In the genomic region with DNA sequence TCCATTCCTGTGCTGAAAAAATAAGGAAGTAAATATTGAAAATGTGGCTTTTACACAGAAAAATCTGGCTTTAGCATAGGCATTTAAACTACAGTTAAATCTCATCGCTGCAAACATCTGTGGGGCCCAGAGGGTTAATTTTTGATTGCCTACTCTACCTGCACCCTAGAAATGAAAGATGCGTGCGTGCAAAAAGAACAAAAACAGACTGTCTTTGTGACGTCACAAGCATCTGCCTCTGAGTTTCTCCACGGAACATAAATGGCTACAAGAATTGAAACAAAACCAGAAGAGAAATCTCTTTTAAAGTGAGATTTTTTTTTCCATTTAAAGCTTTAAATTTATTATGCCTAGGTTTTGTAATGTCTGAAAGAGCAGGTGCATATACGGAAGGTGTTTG, we compare ENCODE assay signal across 24 mouse cellular contexts.
DNase-seq lines count a peak whose midpoint lies in the region; ATAC-seq lines count a peak whose summit lies in the region.
"Had no signal": no experiment of that assay in that cellular context is flagged by ENCODE, and none has a peak within 500 bp of the region (broad histone marks: within the 10 kb centered on the region; RNA-seq: fewer than 3 reads in every experiment).

No protein-coding gene starts in this region.

- no peaks in the 10 kb centered on the region for H3K27me3 ChIP-seq in embryonic facial prominence, embryonic 13.5 days
- H3K27me3 ChIP-seq in embryonic facial prominence, embryonic 10.5 days (replicated peaks; ENCODE audit: low read depth, poor library complexity, severe bottlenecking) = no peaks in the 10 kb centered on the region
- no peaks in the 10 kb centered on the region for H3K27me3 ChIP-seq in hindbrain, embryonic 16.5 days (replicated peaks; ENCODE audit: control insufficient read depth, insufficient read depth, low read length)
- H3K27me3 ChIP-seq in hindbrain, embryonic 11.5 days (ENCODE audit: control insufficient read depth, insufficient read depth, low read length) = no peaks in the 10 kb centered on the region
- H3K27me3 ChIP-seq in midbrain, embryonic 16.5 days (ENCODE audit: control insufficient read depth, insufficient read depth, low read depth, low read length) = no peaks in the 10 kb centered on the region
- no peaks in the 10 kb centered on the region for H3K27me3 ChIP-seq in midbrain, embryonic 10.5 days (ENCODE audit: low read depth, poor library complexity, severe bottlenecking)
- H3K27me3 ChIP-seq: limb, embryonic 12.5 days; liver, embryonic 12.5 days; megakaryocyte, embryonic 14.5 days had no signal

- H3K4me1 ChIP-seq in embryonic facial prominence, embryonic 13.5 days = no peaks in the 10 kb centered on the region
- H3K4me1 ChIP-seq in embryonic facial prominence, embryonic 10.5 days = peaks cover 17% of the 10 kb centered on the region; the same call in 1 of the 2 replicates
- no peaks in the 10 kb centered on the region for H3K4me1 ChIP-seq in hindbrain, embryonic 16.5 days (ENCODE audit: control insufficient read depth, insufficient read depth, low read depth, low read length)
- no peaks in the 10 kb centered on the region for H3K4me1 ChIP-seq in hindbrain, embryonic 11.5 days (replicated peaks; ENCODE audit: control insufficient read depth, insufficient read depth, low read length)
- H3K4me1 ChIP-seq in midbrain, embryonic 16.5 days (ENCODE audit: control insufficient read depth, insufficient read depth, low read length) = peaks cover 6% of the 10 kb centered on the region; the same call in 1 of the 2 replicates
- H3K4me1 ChIP-seq in midbrain, embryonic 10.5 days = 0 out of 2 replicates have a peak, but pooled peaks cover 2% of the 10 kb centered on the region
- H3K4me1 ChIP-seq: limb, embryonic 12.5 days; liver, embryonic 12.5 days; megakaryocyte, embryonic 14.5 days had no signal

- H3K27ac ChIP-seq in embryonic facial prominence, embryonic 13.5 days = no peak overlapping the region
- H3K27ac ChIP-seq in embryonic facial prominence, embryonic 10.5 days (replicated peaks) = no peak overlapping the region
- H3K27ac ChIP-seq in hindbrain, embryonic 16.5 days (ENCODE audit: low read depth, low read length) = no peak overlapping the region
- H3K27ac ChIP-seq in hindbrain, embryonic 11.5 days (ENCODE audit: low read depth, low read length) = no peak overlapping the region
- H3K27ac ChIP-seq in midbrain, embryonic 16.5 days (ENCODE audit: low read length) = no peak overlapping the region
- H3K27ac ChIP-seq in midbrain, embryonic 10.5 days (replicated peaks) = no peak overlapping the region
- H3K27ac ChIP-seq: limb, embryonic 12.5 days; liver, embryonic 12.5 days had no signal

- H3K9me3 ChIP-seq in embryonic facial prominence, embryonic 13.5 days = no peaks in the 10 kb centered on the region
- no peaks in the 10 kb centered on the region for H3K9me3 ChIP-seq in embryonic facial prominence, embryonic 10.5 days
- no peaks in the 10 kb centered on the region for H3K9me3 ChIP-seq in hindbrain, embryonic 16.5 days (ENCODE audit: control insufficient read depth, low read length)
- H3K9me3 ChIP-seq in hindbrain, embryonic 11.5 days (ENCODE audit: control insufficient read depth, low read length) = no peaks in the 10 kb centered on the region
- H3K9me3 ChIP-seq in midbrain, embryonic 16.5 days (replicated peaks; ENCODE audit: control insufficient read depth, low read length, poor library complexity, severe bottlenecking) = no peaks in the 10 kb centered on the region
- H3K9me3 ChIP-seq in midbrain, embryonic 10.5 days (replicated peaks) = no peaks in the 10 kb centered on the region
- H3K9me3 ChIP-seq: limb, embryonic 12.5 days; liver, embryonic 12.5 days; megakaryocyte, embryonic 14.5 days had no signal

- H3K36me3 ChIP-seq in embryonic facial prominence, embryonic 13.5 days = no peaks in the 10 kb centered on the region
- H3K36me3 ChIP-seq in embryonic facial prominence, embryonic 10.5 days (replicated peaks) = no peaks in the 10 kb centered on the region
- H3K36me3 ChIP-seq in hindbrain, embryonic 16.5 days (ENCODE audit: control insufficient read depth, insufficient read depth, low read length) = no peaks in the 10 kb centered on the region
- no peaks in the 10 kb centered on the region for H3K36me3 ChIP-seq in hindbrain, embryonic 11.5 days (ENCODE audit: control insufficient read depth, insufficient read depth, low read length)
- H3K36me3 ChIP-seq in midbrain, embryonic 16.5 days (ENCODE audit: control insufficient read depth, insufficient read depth, low read length) = no peaks in the 10 kb centered on the region
- H3K36me3 ChIP-seq in midbrain, embryonic 10.5 days = no peaks in the 10 kb centered on the region
- H3K36me3 ChIP-seq: limb, embryonic 12.5 days; liver, embryonic 12.5 days had no signal

- no peak for DNase-seq in embryonic facial prominence, embryonic 10.5 days (ENCODE audit: low spot score)
- no peak for DNase-seq in hindbrain, embryonic 11.5 days (ENCODE audit: low spot score)
- no peak for DNase-seq in midbrain, embryonic 10.5 days (ENCODE audit: low spot score)
- DNase-seq in spleen, postnatal 4 days (ENCODE audit: low spot score in 2 of 2) = no peak
- no peak for DNase-seq in spleen, adult 12 weeks (ENCODE audit: low spot score)
- DNase-seq: adrenal gland, postnatal 10 days; cerebellum, adult 11-12 months; cerebellum, postnatal 14 days; heart, postnatal 10 days; kidney, adult 8-10 months; kidney, postnatal 25 days; lung, adult 2 months; retina, postnatal 1 day; right cerebral cortex, postnatal 4 days; thymus, postnatal 25 days had no signal

- WGBS in embryonic facial prominence, embryonic 13.5 days = 33% methylated on average over 6 of the region's 6 CpGs
- 72% methylated on average over 6 of the region's 6 CpGs for WGBS in embryonic facial prominence, embryonic 10.5 days
- WGBS in hindbrain, embryonic 16.5 days = 48% methylated on average over 6 of the region's 6 CpGs
- 80% methylated on average over 6 of the region's 6 CpGs for WGBS in hindbrain, embryonic 11.5 days
- WGBS in midbrain, embryonic 16.5 days = 39% methylated on average over 6 of the region's 6 CpGs
- 89% methylated on average over 6 of the region's 6 CpGs for WGBS in midbrain, embryonic 10.5 days

- H3K9ac ChIP-seq in embryonic facial prominence, embryonic 13.5 days = no peak overlapping the region
- H3K9ac ChIP-seq in hindbrain, embryonic 16.5 days (ENCODE audit: low read depth, low read length) = no peak overlapping the region
- no peak overlapping the region for H3K9ac ChIP-seq in hindbrain, embryonic 11.5 days (ENCODE audit: low read depth, low read length)
- no peak overlapping the region for H3K9ac ChIP-seq in midbrain, embryonic 16.5 days (ENCODE audit: low read depth, low read length)
- H3K9ac ChIP-seq: limb, embryonic 12.5 days; liver, embryonic 12.5 days had no signal

- H3K4me3 ChIP-seq in embryonic facial prominence, embryonic 13.5 days = no peak overlapping the region
- no peak overlapping the region for H3K4me3 ChIP-seq in embryonic facial prominence, embryonic 10.5 days
- H3K4me3 ChIP-seq in hindbrain, embryonic 16.5 days (ENCODE audit: low read length) = no peak overlapping the region
- no peak overlapping the region for H3K4me3 ChIP-seq in hindbrain, embryonic 11.5 days (ENCODE audit: low read depth, low read length)
- H3K4me3 ChIP-seq in midbrain, embryonic 16.5 days (ENCODE audit: low read depth, low read length) = no peak overlapping the region
- no peak overlapping the region for H3K4me3 ChIP-seq in midbrain, embryonic 10.5 days
- H3K4me3 ChIP-seq: limb, embryonic 12.5 days; liver, embryonic 12.5 days; megakaryocyte, embryonic 14.5 days had no signal

- no peak for ATAC-seq in embryonic facial prominence, embryonic 13.5 days (ENCODE audit: insufficient number of reproducible peaks, insufficient read depth, low FRiP score, low TSS enrichment, low read depth)
- ATAC-seq in hindbrain, embryonic 16.5 days = no peak
- no peak for ATAC-seq in hindbrain, embryonic 11.5 days (ENCODE audit: low FRiP score)
- no peak for ATAC-seq in midbrain, embryonic 16.5 days
- ATAC-seq: activated CD4-positive, CD25-positive, alpha-beta regulatory T cell, adult 4 months; inflammation-experienced regulatory T-cells, adult 6 months; liver, embryonic 12.5 days had no signal

- peak overlapping the region; percentile 34 for H3K4me2 ChIP-seq in embryonic facial prominence, embryonic 13.5 days
- H3K4me2 ChIP-seq in hindbrain, embryonic 16.5 days (ENCODE audit: low read length) = peak overlapping the region; percentile 25
- no peak overlapping the region for H3K4me2 ChIP-seq in hindbrain, embryonic 11.5 days (replicated peaks; ENCODE audit: low read depth, low read length)
- H3K4me2 ChIP-seq in midbrain, embryonic 16.5 days (ENCODE audit: low read length) = peak overlapping the region; percentile 33
- H3K4me2 ChIP-seq: heart, embryonic 11.5 days; limb, embryonic 12.5 days; liver, embryonic 12.5 days had no signal
